Mouse (Mus musculus) spleen, postnatal 0 days (tissue): ENCODE results near the gene Syce1. TPM values are rescaled to one million over a fixed set of nuclear protein-coding genes. Genes with fewer than 3 reads are reported as not detected.

Source experiments
- polyA plus RNA-seq: library from polyadenylated mRNA; unstranded; fragments of >200 nt; fragmentation: Nextera tagmentation; extraction: Ambion mirVana; gene quantifications from 2 replicates; pipeline ENCODE4 v1.2.1, GENCODE M21; 2015

The Syce1 gene
- 0.16 TPM in 1 of 2 replicates, not detected in the other for polyA plus RNA-seq

DNA sequence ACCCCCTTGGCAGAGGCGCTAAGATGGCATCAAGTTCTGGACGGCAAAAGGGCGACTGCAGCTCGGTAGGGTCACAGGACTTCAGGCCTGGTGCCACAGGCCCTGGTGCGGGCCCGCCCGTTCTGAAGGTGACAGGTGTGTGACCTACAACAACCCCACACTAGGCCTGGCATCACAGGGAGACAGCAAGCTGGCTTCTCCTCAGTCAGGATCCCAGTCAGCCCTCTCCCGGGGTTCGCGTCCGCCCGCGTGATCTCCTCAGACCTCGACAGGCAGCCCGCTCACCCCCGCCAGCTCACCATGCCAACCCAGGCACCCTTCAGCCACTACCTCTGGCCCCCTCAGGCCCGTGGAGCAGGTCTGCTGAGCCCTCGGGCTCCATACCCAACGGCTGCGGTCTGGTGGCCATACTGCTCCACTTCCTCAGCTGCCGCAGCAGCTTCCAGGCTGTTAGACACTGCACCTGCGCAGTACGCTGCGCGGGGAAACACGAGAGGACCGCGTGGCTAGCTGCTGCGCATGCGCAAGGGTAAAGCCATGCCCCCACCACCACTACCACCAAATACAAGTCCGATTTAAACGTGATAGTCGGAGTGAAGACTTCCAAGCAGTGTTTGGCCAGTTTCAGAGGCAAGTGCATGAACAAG lies at the start of gene Syce1:
Gene Syce1 (minus strand): TSS at position 447 of the 647 bp plus-strand sequence.

DNA sequence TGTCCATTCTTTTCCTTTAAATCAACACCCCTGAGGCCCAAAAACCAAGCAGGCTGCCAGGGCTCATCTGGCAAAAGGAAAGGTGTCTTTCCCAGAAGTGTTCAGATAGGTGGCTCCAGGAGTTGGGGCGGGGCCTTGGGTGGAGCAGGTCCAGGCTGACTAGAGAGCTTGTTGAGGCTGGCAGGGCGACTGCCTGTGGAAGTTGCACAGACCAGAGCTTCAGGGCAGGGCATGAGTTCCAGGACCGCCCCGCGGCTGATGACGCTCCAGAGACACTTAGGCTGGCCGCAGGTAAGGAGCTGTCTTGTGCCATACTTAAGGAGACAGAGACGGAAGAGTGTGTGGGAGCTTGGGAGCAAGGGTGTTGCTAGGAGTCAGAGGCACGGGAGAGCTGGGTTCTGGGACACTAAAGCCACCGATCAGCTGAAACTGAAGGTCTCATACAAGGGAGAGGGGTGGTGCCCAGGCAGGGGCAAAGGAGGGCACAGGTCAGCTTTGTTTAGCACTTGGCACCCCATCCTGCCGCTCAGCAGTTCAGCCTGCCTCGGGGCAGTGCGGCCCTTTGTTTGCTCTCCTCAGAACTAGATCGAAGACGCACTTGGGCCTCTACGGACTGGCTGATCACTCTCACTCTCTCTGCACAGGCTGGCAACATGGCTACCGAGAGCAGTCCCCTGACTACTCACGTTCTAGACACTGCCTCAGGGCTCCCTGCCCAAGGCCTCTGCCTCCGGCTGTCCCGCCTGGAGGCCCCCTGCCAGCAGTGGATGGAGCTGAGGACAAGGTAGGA lies 47.5 kb upstream of the Syce1 start, which contains the start of gene Urah:
Gene Urah (plus strand): TSS at position 51 of the 790 bp plus-strand sequence.

DNA sequence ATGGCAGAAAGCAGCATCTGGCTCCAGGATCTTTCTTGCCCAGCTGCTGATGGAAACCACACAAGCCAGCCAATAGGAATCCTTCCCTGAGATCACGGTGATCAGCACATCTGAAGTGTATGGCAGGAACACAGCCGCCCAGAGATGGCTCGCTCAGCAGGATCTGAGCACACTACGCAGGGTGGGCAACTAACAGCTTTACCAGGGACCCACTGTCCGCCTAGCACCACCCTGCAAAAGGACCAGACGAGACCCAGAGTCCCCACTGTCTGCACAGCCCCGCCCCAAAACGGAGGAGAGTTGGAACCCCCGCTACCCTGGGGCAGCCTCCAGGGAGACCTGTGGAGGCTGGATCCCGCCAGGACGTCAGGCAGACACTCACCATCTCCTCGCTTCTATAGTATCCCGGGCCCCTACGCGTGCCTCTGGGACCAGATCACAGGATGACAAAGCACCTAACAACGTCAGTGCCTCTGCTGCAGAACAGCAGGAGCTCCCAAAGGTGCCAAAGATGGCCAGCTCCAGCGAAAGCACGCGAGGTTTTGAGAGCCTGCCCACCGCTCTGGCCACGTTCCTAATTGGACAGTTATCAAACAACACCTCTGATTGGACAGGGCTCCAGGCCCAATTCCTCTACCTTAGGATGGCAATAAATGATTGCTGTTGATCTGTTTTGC lies 34.1 kb upstream of the Syce1 start, which contains the start of gene Zfp941:
Gene Zfp941 (minus strand): TSS at position 526 of the 677 bp plus-strand sequence.

DNA sequence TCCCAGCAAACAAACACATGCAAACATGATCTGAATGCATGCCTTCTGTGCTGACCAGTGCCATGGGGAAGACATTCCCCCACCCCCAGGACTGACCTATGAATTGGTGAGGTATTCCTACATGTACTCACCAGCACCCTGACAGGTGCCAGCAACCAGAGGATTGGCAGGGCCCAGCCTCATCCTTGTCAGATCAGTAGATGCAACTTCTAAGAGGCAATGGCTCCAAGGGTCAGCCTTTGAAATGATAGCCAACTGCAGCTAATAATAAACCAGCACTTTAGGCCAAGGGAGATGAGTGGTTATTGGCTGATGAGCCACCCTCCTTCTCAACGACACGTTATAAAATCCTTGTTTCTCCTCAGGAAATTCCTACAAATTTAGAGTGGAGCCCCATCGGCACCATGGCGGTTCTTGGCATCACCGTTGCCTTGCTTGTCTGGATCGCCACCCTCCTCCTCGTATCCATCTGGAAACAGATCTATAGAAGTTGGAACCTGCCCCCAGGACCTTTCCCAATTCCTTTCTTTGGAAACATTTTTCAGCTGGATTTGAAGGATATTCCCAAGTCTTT lies 24.1 kb downstream of the Syce1 start, which contains the start of gene Cyp2e1:
Gene Cyp2e1 (plus strand): TSS at position 293 of the 574 bp plus-strand sequence.

Other genes with a start within 250 kb of the Syce1 start
- gene Olfr538, start 220.0 kb downstream of the Syce1 start, polyA plus RNA-seq: not detected in 2 replicates
- 0.01 TPM in 2 replicates for gene Olfr46, start 186.6 kb downstream of the Syce1 start, polyA plus RNA-seq
- not detected in 2 replicates for gene Olfr61, start 158.9 kb downstream of the Syce1 start, polyA plus RNA-seq
- gene Olfr53, start 141.4 kb downstream of the Syce1 start, polyA plus RNA-seq: not detected in 2 replicates
- not detected in 2 replicates for gene Olfr539, start 127.9 kb downstream of the Syce1 start, polyA plus RNA-seq
- gene Olfr45, start 105.9 kb downstream of the Syce1 start, polyA plus RNA-seq: not detected in 2 replicates
- gene Olfr541, start 90.6 kb downstream of the Syce1 start, polyA plus RNA-seq: not detected in 2 replicates
- 0.19 and 0.23 TPM in 2 replicates for gene Cyp2e1, start 24.1 kb downstream of the Syce1 start, polyA plus RNA-seq
- 0.13 TPM in 2 replicates for gene Zfp941, start 34.3 kb upstream of the Syce1 start, polyA plus RNA-seq
- 0.18 TPM in 1 of 2 replicates, not detected in the other for gene Urah, start 47.2 kb upstream of the Syce1 start, polyA plus RNA-seq
- gene Scgb1c1, start 57.7 kb upstream of the Syce1 start, polyA plus RNA-seq: not detected in 2 replicates
- gene Odf3, start 60.0 kb upstream of the Syce1 start, polyA plus RNA-seq: 0.12 and 0.16 TPM in 2 replicates
- not detected in 2 replicates for gene Gm45785, start 68.5 kb upstream of the Syce1 start, polyA plus RNA-seq
- 31.8 and 36.1 TPM in 2 replicates for gene Ric8a, start 69.1 kb upstream of the Syce1 start, polyA plus RNA-seq
- gene Bet1l, start 69.7 kb upstream of the Syce1 start, polyA plus RNA-seq: 32.7 and 38.1 TPM in 2 replicates
- gene Psmd13, start 94.1 kb upstream of the Syce1 start, polyA plus RNA-seq: 159 and 163 TPM in 2 replicates
- 21.7 and 24.0 TPM in 2 replicates for gene Sirt3, start 94.5 kb upstream of the Syce1 start, polyA plus RNA-seq
- 0.55 and 1.2 TPM in 2 replicates for gene Cox8b, start 112.6 kb upstream of the Syce1 start, polyA plus RNA-seq
- gene Nlrp6, start 133.1 kb upstream of the Syce1 start, polyA plus RNA-seq: 0.08 TPM in 2 replicates
- 6.2 and 8.2 TPM in 2 replicates for gene Pgghg, start 153.5 kb upstream of the Syce1 start, polyA plus RNA-seq
- 0.97 and 1.4 TPM in 2 replicates for gene Ifitm5, start 162.4 kb upstream of the Syce1 start, polyA plus RNA-seq
- 0.40 TPM in 1 of 2 replicates, not detected in the other for gene Gm45717, start 168.1 kb upstream of the Syce1 start, polyA plus RNA-seq
- 630 and 797 TPM in 2 replicates for gene Ifitm2, start 168.1 kb upstream of the Syce1 start, polyA plus RNA-seq
- 143 and 182 TPM in 2 replicates for gene Ifitm1, start 179.4 kb upstream of the Syce1 start, polyA plus RNA-seq
- gene Ifitm3, start 222.9 kb upstream of the Syce1 start, polyA plus RNA-seq: 384 and 520 TPM in 2 replicates
- 94.2 and 145 TPM in 2 replicates for gene Ifitm6, start 230.1 kb upstream of the Syce1 start, polyA plus RNA-seq
- not detected in 2 replicates for gene Gm17387, start 241.3 kb upstream of the Syce1 start, polyA plus RNA-seq